Mouse (Mus musculus): ENCODE results near the gene Aldob. TPM values are rescaled to one million over a fixed set of nuclear protein-coding genes. Genes with fewer than 3 reads are reported as not detected.
A peak's percentile ranks its signal among the peaks of the same experiment; 100 is the strongest.
"Not testable (repeated sequence)": the region's sequence is repeated elsewhere in the genome, so short reads cannot be mapped to it uniquely, and the experiment has no call there.

Aldob gene
- total RNA-seq, 2 experiments from 2014 or later, result 1.5 to 1.6 TPM

- no peak for DNase-seq (ENCODE audit: low spot score in 2 of 2)
These were observed 13.6 kb downstream of the Aldob start for GRCm38 (mm10) chr4:49535675-49536294.

GRCm38 (mm10) chr4:49535036-49535435 is 14.3 kb downstream of the Aldob start:
- DNase-seq (ENCODE audit: low spot score in 2 of 2), result no peak

DNA sequence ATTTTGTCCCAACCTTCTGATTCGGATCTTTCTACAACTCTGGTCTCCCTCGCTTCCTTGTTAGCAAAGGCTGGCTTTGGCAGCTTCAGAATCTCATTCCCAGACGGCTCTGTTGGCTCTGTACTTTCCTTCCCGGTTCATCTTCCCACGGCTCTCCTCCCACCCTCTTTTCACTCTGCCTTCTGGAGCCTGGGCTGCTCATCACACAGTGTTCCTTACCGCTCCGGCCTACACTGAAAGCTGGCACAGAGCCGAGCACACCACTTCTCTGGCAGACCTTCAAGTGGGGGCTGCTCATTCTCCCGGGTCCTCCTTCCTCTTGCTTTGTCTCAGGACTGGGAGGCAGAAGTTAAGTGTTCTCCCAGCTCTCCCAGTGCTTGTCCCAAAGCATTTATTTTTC is 26.8 kb downstream of the Aldob start:
- peak; percentile 59 to 64 for DNase-seq (ENCODE audit: low spot score in 2 of 2)

DNA sequence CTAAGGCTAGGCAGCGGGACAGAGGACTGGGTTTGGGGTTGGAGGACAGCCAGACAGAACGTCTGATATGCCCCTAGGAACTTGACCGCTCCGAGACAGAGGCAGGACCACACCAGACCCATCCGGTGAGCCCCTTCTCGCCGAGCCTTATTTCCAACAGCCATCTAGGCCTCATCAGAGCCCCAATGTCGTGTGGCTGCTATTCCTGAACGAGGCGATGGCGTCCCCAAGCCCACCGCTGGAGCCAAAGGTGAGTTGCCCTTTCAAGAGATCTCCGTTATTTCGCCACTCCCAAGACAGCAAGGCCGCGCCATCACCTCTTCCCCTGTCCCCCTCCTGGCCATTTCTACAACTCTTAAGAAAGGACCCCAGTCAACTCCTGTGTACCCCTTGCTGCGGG is 28.0 kb downstream of the Aldob start:
- no peak for DNase-seq (ENCODE audit: low spot score in 2 of 2)

DNA sequence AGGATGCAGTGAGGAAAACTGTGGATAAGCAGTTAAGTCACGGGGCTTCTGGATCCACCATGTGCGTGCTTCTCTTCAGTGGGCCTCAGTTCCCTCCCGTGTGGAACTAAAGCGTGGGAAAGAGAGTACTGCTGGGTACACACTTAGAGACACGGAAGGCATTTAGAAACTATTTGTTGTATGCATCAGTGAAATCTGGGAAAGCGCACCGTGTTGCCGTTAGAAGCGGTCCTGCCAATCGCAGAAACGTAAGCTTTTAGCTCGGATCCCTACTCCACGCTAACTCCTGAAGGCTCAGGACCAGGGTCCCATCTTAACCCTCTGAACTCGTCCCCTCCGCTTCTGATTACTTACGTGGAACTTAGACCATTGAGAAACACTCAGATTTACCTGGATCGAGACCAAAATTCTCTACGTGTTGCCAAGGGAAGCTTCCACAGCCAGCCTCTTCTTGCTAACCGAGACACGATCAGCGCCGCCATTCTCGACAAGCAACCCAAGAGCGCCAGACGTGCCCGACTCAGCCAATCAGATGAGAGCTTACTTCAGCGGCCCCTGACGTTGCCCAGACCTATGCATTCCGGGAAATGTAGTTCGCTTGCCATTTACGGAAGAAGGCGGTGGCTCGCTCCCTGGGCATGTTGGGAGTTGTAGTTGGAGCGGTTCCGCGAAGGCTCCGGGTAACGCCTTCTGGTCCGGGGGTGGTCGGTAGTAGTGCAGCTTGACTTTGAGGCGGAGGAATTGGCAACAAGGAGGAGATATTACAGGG is 28.6 kb downstream of the Aldob start, which contains the start of the genes Mrpl50 and Zfp189:
Mrpl50 (minus strand) TSS at position 522 of the 769 bp plus-strand sequence.
Zfp189 (plus strand) TSS at position 605 of the 769 bp plus-strand sequence.
- peak; percentile 92 to 93 for DNase-seq (ENCODE audit: low spot score in 2 of 2)

DNA sequence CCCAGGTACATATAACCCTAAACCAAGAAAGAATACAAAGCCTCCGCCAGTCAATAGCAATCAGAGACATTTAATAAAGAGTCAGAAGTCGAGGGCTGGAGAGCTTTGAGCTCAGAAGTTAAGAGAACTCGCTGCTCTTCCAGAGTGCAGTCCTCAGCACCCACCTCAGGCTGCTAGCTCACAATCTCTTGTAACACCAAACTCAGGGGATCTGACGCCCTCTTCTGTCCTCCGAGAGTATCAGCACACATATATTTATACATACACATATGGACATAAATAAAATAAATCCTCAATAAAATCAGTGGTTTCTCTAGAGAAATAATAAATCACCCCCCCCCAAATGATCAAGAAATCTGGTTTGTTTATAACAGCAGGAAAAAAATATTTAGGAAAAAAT is 29.9 kb downstream of the Aldob start:
- no peak for DNase-seq (ENCODE audit: low spot score in 2 of 2)

DNA sequence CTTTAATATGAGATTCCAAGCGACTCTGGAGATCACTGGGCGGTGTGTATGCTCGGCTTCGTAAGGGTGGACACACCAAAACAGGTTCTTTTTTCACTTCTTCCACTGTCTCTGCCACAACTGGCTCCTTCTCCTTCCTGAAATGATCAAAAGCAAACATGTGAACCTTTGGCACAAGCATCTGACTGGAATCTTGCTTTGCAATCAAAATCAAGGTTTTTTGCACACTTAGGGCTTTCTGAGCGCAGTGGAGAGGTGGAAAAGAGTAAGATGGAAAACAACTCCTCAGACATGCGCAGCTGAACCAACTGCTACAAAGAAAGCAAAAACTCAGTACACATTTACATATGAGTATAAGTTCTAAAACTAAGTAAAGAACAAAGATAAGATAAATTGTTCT is 34.9 kb downstream of the Aldob start:
- no peak for DNase-seq (ENCODE audit: low spot score in 2 of 2)

GRCm38 (mm10) chr4:49512636-49513035 is 36.7 kb downstream of the Aldob start:
- DNase-seq (ENCODE audit: low spot score in 2 of 2), result no peak

DNA sequence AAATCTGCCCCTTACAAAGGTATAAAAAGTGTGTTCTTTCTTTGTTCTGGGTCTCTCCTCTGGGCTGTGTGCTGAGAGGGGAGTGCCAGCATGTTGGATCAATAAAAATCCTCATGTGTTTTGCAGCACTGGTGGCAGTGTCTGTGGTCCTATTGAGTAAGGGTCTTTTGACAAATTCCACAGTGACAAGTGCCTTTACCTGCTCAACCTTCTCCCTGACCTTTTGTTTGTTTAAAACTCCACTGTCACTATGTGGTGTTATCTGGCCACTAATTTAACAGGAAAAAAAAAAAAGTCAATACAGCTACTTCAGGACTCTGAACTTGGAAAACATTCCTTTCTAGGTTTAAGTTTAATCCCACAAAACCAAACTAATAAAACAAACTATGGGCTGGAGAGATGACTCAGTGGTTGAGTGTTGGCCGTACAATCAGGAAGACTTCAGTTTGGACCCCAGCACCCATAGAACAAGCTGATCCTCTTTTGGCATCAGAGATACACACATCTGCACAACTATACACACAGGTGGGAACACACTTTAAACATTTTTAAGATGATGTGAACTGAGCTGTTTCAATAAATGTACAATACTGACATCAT is 39.0 kb downstream of the Aldob start:
- DNase-seq (ENCODE audit: low spot score in 2 of 2), result not testable (repeated sequence)

- no peak for DNase-seq (ENCODE audit: low spot score in 2 of 2)
These were observed 40.2 kb downstream of the Aldob start for GRCm38 (mm10) chr4:49509183-49509582.

DNA sequence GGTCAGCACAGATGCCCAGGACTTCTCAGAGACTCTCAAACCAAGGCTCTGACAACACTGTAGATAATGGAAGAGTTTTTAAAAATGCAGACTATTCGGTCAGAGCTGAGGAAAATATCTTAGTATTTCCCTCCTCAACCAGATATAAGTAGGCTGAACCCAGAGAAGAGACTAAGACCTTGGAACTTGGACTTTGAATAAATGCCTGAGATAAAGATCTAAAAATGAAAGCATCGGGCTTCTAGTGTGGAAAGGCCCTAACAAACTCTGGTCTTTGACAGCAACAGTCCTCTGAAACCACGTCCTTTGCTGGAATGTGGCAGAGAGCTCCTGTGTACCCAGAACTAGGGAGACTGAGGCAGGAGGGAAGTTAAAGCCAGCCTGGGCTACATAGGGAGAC is 43.0 kb downstream of the Aldob start, which contains the start of gene Baat:
Baat (minus strand) TSS at position 172 of the 400 bp plus-strand sequence.
- no peak for DNase-seq (ENCODE audit: low spot score in 2 of 2)

- no peak for DNase-seq (ENCODE audit: low spot score in 2 of 2)
These were observed 45.8 kb downstream of the Aldob start for GRCm38 (mm10) chr4:49503563-49503962.

Other genes with a start within 250 kb of the Aldob start
- not detected for gene Acnat2, start 141.4 kb downstream of the Aldob start, total RNA-seq (2021)
- 1 to 10 TPM in 1 of 2 experiments, under 1 TPM in 1; 0.57 to 1.1 TPM for gene Acnat1, start 75.6 kb downstream of the Aldob start, total RNA-seq (2021)
- gene Baat, start 43.0 kb downstream of the Aldob start, total RNA-seq (2021), result under 1 TPM; 0.18 to 0.27 TPM
- gene Mrpl50, start 28.5 kb downstream of the Aldob start, total RNA-seq (2021), result 10 to 100 TPM; 33.5 to 35.6 TPM
- gene Zfp189, start 28.4 kb downstream of the Aldob start, total RNA-seq (2021), result 10 to 100 TPM; 16.7 to 18.3 TPM
- 10 to 100 TPM; 76.8 to 80.3 TPM for gene Tmem246, start 48.3 kb upstream of the Aldob start, total RNA-seq (2021)
- 10 to 100 TPM; 79.6 to 80.6 TPM for gene Rnf20, start 82.5 kb upstream of the Aldob start, total RNA-seq (2021)
- gene Ppp3r2, start 132.5 kb upstream of the Aldob start, total RNA-seq (2021), result 1 to 10 TPM; 1.5 to 1.8 TPM

Data from layer of hippocampus, postnatal 10 days (tissue).